Mouse (Mus musculus) C3H10T1/2 (cell line): ENCODE data around the gene Atp6v1b1. TPM values are rescaled to one million over a fixed set of nuclear protein-coding genes. Genes with fewer than 3 reads are reported as not detected.

Source experiments
- polyA plus RNA-seq, 2 experiments: library from polyadenylated mRNA; unstranded; fragments of >200 nt; fragmentation: generic; extraction: Trizol; gene quantifications; one replicate each; pipeline ENCODE4 v1.2.1; 2012; ENCODE audit warnings: missing spikeins in 2 of 2

Atp6v1b1 gene
- polyA plus RNA-seq, result under 1 TPM; 0.02 to 0.07 TPM

GRCm38 (mm10) chr6:83742761-83743160 is at the start of gene Atp6v1b1:
Gene Atp6v1b1, plus strand, starts transcription at chr6:83742990.

GRCm38 (mm10) chr6:83711067-83711675 is 31.6 kb upstream of the Atp6v1b1 start, which contains the start of gene Vax2:
Gene Vax2, plus strand, starts transcription at chr6:83711264.

GRCm38 (mm10) chr6:83762344-83762743 is 19.6 kb downstream of the Atp6v1b1 start, which contains the start of gene Ankrd53:
Gene Ankrd53, plus strand, starts transcription at chr6:83762644.

GRCm38 (mm10) chr6:83775638-83776293 is 33.0 kb downstream of the Atp6v1b1 start, which contains the start of gene Tex261:
Gene Tex261, minus strand, starts transcription at chr6:83775813.

GRCm38 (mm10) chr6:83794760-83795296 is 52.0 kb downstream of the Atp6v1b1 start, which contains the start of gene Nagk:
Gene Nagk, plus strand, starts transcription at chr6:83794982.

Other genes with a start within 250 kb of the Atp6v1b1 start
- gene Dguok, start 236.0 kb upstream of the Atp6v1b1 start, polyA plus RNA-seq, result 10 to 100 TPM; 24.8 to 60.6 TPM
- 1 to 10 TPM; 3.3 to 4.5 TPM for gene Actg2, start 206.7 kb upstream of the Atp6v1b1 start, polyA plus RNA-seq
- gene Stambp, start 170.3 kb upstream of the Atp6v1b1 start, polyA plus RNA-seq, result 10 to 100 TPM in 1 of 2 experiments, 1 to 10 TPM in 1; 3.7 to 14.7 TPM
- not detected for gene Clec4f, start 86.8 kb upstream of the Atp6v1b1 start, polyA plus RNA-seq
- gene Cd207, start 65.1 kb upstream of the Atp6v1b1 start, polyA plus RNA-seq, result not detected
- 1 to 10 TPM; 1.2 to 2.6 TPM for gene Vax2, start 31.7 kb upstream of the Atp6v1b1 start, polyA plus RNA-seq
- gene Ankrd53, start 19.7 kb downstream of the Atp6v1b1 start, polyA plus RNA-seq, result under 1 TPM in 1 of 2 experiments, not detected in 1; 0.04 TPM
- gene Tex261, start 32.8 kb downstream of the Atp6v1b1 start, polyA plus RNA-seq, result 10 to 100 TPM; 60.6 to 67.3 TPM
- gene Nagk, start 52.0 kb downstream of the Atp6v1b1 start, polyA plus RNA-seq, result 10 to 100 TPM; 25.5 to 83.1 TPM
- 10 to 100 TPM in 1 of 2 experiments, 1 to 10 TPM in 1; 1.7 to 16.8 TPM for gene Paip2b, start 88.8 kb downstream of the Atp6v1b1 start, polyA plus RNA-seq
- 1 to 10 TPM in 1 of 2 experiments, under 1 TPM in 1; 0.67 to 5.8 TPM for gene Zfp638, start 124.1 kb downstream of the Atp6v1b1 start, polyA plus RNA-seq